Mouse (Mus musculus): Measurements from ENCODE around the gene Klf1.

Klf1 gene

GRCm38 (mm10) chr8:84935489-84935888 lies 33.8 kb downstream of the Klf1 start:
- peak; percentile 37 for DNase-seq (ENCODE audit: extremely low spot score, low spot score)

GRCm38 (mm10) chr8:84936041-84936961 lies 34.6 kb downstream of the Klf1 start:
- DNase-seq (ENCODE audit: extremely low spot score, low spot score): no peak

GRCm38 (mm10) chr8:84936962-84937546 lies 35.3 kb downstream of the Klf1 start, which contains the start of gene Mast1:
Gene Mast1, minus strand, starts transcription at chr8:84937359.
- peak; percentile 66 for DNase-seq (ENCODE audit: extremely low spot score, low spot score)

- no peak for DNase-seq (ENCODE audit: extremely low spot score, low spot score)
Observed at GRCm38 (mm10) chr8:84937620-84938485, 36.1 kb downstream of the Klf1 start.

- no peak for DNase-seq (ENCODE audit: extremely low spot score, low spot score)
Observed at GRCm38 (mm10) chr8:84943699-84944098, 42.0 kb downstream of the Klf1 start.

GRCm38 (mm10) chr8:84944478-84945160 lies 42.9 kb downstream of the Klf1 start:
- DNase-seq (ENCODE audit: extremely low spot score, low spot score): peak; percentile 61

- peak; percentile 32 for DNase-seq (ENCODE audit: extremely low spot score, low spot score)
Observed at GRCm38 (mm10) chr8:84945235-84945632, 43.5 kb downstream of the Klf1 start.

GRCm38 (mm10) chr8:84945633-84946527 lies 44.2 kb downstream of the Klf1 start:
- DNase-seq (ENCODE audit: extremely low spot score, low spot score): peak; percentile 51

- DNase-seq (ENCODE audit: extremely low spot score, low spot score): peak; percentile 40
Observed at GRCm38 (mm10) chr8:84946528-84947240, 45.0 kb downstream of the Klf1 start, which contains the start of gene Rtbdn. Gene Rtbdn, plus strand, starts transcription at chr8:84946991.

GRCm38 (mm10) chr8:84947241-84947545 lies 45.5 kb downstream of the Klf1 start:
- peak; percentile 64 for DNase-seq (ENCODE audit: extremely low spot score, low spot score)

GRCm38 (mm10) chr8:84949753-84950152 lies 48.0 kb downstream of the Klf1 start:
- DNase-seq (ENCODE audit: extremely low spot score, low spot score): no peak

GRCm38 (mm10) chr8:84952612-84953255 lies 51.0 kb downstream of the Klf1 start:
- no peak for DNase-seq (ENCODE audit: extremely low spot score, low spot score)
